Mouse (Mus musculus) cerebellum, postnatal 14 days (tissue): ENCODE data around the gene Cbx7.
"Not testable (repeated sequence)": the region's sequence is repeated elsewhere in the genome, so short reads cannot be mapped to it uniquely, and the experiment has no call there.

Source experiments
- DNase-seq, 2 experiments: peaks; one replicate each; pipeline ENCODE4 v3.0.0; 2021; ENCODE audit warnings: mixed read lengths in 2 of 2

The Cbx7 gene

GRCm38 (mm10) chr15:79946790-79947189, 24.1 kb downstream of the Cbx7 start:
- DNase-seq, result peak in 1 of 2 experiments; percentile 48

GRCm38 (mm10) chr15:79946022-79946421, 24.9 kb downstream of the Cbx7 start:
- DNase-seq, result peak; percentile 86 to 91

GRCm38 (mm10) chr15:79944948-79945347, 26.0 kb downstream of the Cbx7 start:
- no peak for DNase-seq

GRCm38 (mm10) chr15:79943584-79943983, 27.3 kb downstream of the Cbx7 start:
- DNase-seq, result no peak

- no peak for DNase-seq
These were observed 28.4 kb downstream of the Cbx7 start for GRCm38 (mm10) chr15:79942541-79942940.

- peak; percentile 59 to 75 for DNase-seq
These were observed 30.0 kb downstream of the Cbx7 start for GRCm38 (mm10) chr15:79940932-79941331.

GRCm38 (mm10) chr15:79939913-79940312, 31.0 kb downstream of the Cbx7 start:
- DNase-seq, result no peak

- not testable (repeated sequence) for DNase-seq
These were observed 31.4 kb downstream of the Cbx7 start for GRCm38 (mm10) chr15:79939501-79939900.

GRCm38 (mm10) chr15:79939020-79939419, 31.9 kb downstream of the Cbx7 start:
- no peak for DNase-seq

GRCm38 (mm10) chr15:79936374-79936751, 34.6 kb downstream of the Cbx7 start:
- no peak for DNase-seq

- no peak for DNase-seq
These were observed 35.1 kb downstream of the Cbx7 start for GRCm38 (mm10) chr15:79935654-79936373.

GRCm38 (mm10) chr15:79934776-79935175, 36.1 kb downstream of the Cbx7 start:
- no peak for DNase-seq

GRCm38 (mm10) chr15:79933670-79934514, 37.0 kb downstream of the Cbx7 start:
- DNase-seq, result no peak

GRCm38 (mm10) chr15:79933052-79933669, 37.8 kb downstream of the Cbx7 start:
- DNase-seq, result no peak

- DNase-seq, result peak; percentile 91 to 92
These were observed 38.5 kb downstream of the Cbx7 start for GRCm38 (mm10) chr15:79932323-79932987.

- DNase-seq, result no peak
These were observed 39.3 kb downstream of the Cbx7 start for GRCm38 (mm10) chr15:79931496-79932141.

- DNase-seq, result no peak
These were observed 41.2 kb downstream of the Cbx7 start for GRCm38 (mm10) chr15:79929734-79930133.

- no peak for DNase-seq
These were observed 42.2 kb downstream of the Cbx7 start for GRCm38 (mm10) chr15:79928736-79929135.

- DNase-seq, result no peak
These were observed 42.6 kb downstream of the Cbx7 start for GRCm38 (mm10) chr15:79928316-79928715.

- DNase-seq, result peak; percentile 94
These were observed 43.2 kb downstream of the Cbx7 start for GRCm38 (mm10) chr15:79927637-79928122.

- DNase-seq, result no peak
These were observed 44.0 kb downstream of the Cbx7 start for GRCm38 (mm10) chr15:79926856-79927416.

- DNase-seq, result no peak
These were observed 51.1 kb downstream of the Cbx7 start for GRCm38 (mm10) chr15:79919787-79920186.
